Mouse (Mus musculus): ENCODE results near the gene Olig2.

DNA sequence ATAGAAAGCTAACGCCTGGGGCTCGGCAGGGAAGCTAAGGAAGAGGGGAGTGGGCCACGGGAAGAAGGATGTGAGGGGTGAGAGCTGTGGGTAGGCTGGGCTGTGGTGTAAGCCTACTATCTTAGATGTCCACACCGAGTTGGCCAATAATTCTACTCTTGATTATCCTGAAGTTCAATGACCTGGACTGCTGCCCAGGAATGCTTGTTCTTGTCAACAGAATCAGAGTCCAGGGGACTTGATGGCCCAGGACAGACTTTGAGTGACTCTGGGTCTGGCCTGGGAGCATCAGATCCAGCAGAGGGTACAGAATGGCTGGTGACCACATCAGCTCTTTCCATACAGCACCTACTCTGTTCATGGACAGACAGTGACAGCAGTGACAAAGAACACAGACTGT is 13.8 kb downstream of the Olig2 start:
- TF ChIP-seq EP300 (IDR thresholded peaks at IDR 0.05; ENCODE audit: low read length) (no peak), POLR2A (IDR thresholded peaks at IDR 0.05; ENCODE audit: low read depth, low read length) (no peak), ZKSCAN1 (IDR thresholded peaks at IDR 0.05; ENCODE audit: borderline replicate concordance, low read depth, low read length) (no peak), IRF4 (IDR thresholded peaks at IDR 0.05; ENCODE audit: low read depth, low read length) (no peak), CHD1 (IDR thresholded peaks at IDR 0.05; ENCODE audit: low read depth, low read length) (no peak), CTCF (conservative IDR thresholded peaks at IDR 0.05 in 1 of 2, IDR thresholded peaks at IDR 0.05 in 1 of 2; ENCODE audit: low read depth in 2 of 2, low read length in 2 of 2) (no peak), KAT2A (IDR thresholded peaks at IDR 0.05; ENCODE audit: insufficient replicate concordance, low read length) (no peak), JUN (IDR thresholded peaks at IDR 0.05; ENCODE audit: insufficient read depth, low read depth, low read length) (no peak), BHLHE40 (IDR thresholded peaks at IDR 0.05; ENCODE audit: low read depth, low read length) (no peak)
